8 mouse cellular contexts compared by ENCODE assay signal in the genomic region with DNA sequence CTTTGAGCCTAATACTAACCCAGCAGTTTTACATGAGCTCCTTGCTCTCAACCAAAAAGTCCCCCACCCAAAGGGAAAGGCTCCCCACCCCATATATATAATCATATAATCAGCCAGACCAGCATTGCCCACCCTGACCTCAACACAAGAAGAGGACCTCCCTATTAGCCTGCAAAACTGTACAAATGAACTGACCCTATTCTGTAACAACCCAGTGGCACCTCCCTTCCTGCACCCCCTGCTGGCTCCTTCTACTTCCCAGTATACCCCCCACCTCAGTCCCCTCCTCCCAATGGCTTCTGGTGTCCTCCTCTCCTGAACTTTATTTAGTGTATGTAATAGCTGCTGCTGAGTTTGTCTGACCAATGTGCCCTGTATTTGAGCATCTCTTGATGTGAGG. TPM values are rescaled to one million over a fixed set of nuclear protein-coding genes. Genes with fewer than 3 reads are reported as not detected.
DNase-seq lines count a peak whose midpoint lies in the region; ATAC-seq and TF ChIP-seq lines count a peak whose summit lies in the region.

No protein-coding gene starts in this region.

- H3K4me3 ChIP-seq in heart, embryonic 15.5 days, result peak overlapping the region; percentile 60
- H3K4me3 ChIP-seq in MEL (ENCODE audit: control insufficient read depth in 1 of 2, insufficient read depth in 1 of 2, low read depth in 2 of 2, low read length in 2 of 2), result peak overlapping the region; percentile 70 to 78
- H3K4me3 ChIP-seq in hindbrain, embryonic 10.5 days, result peak overlapping the region; percentile 66
- H3K4me3 ChIP-seq in midbrain, embryonic 10.5 days, result peak overlapping the region; percentile 61

- no peaks in the 10 kb centered on the region for H3K27me3 ChIP-seq in heart, embryonic 15.5 days
- no peaks in the 10 kb centered on the region for H3K27me3 ChIP-seq in MEL (ENCODE audit: control insufficient read depth in 1 of 2, insufficient read depth in 2 of 2, low read length in 2 of 2)
- H3K27me3 ChIP-seq in hindbrain, embryonic 10.5 days (ENCODE audit: insufficient read depth, poor library complexity, severe bottlenecking), result no peaks in the 10 kb centered on the region
- no peaks in the 10 kb centered on the region for H3K27me3 ChIP-seq in midbrain, embryonic 10.5 days (ENCODE audit: low read depth, poor library complexity, severe bottlenecking)

- ATAC-seq in heart, embryonic 15.5 days (replicated peaks; ENCODE audit: insufficient number of reproducible peaks, insufficient read depth, low FRiP score, low read depth), result no peak

- no peaks in the 10 kb centered on the region for H3K9me3 ChIP-seq in heart, embryonic 15.5 days (replicated peaks)
- no peaks in the 10 kb centered on the region for H3K9me3 ChIP-seq in MEL (replicated peaks; ENCODE audit: insufficient read depth, low read length)
- no peaks in the 10 kb centered on the region for H3K9me3 ChIP-seq in hindbrain, embryonic 10.5 days
- H3K9me3 ChIP-seq in midbrain, embryonic 10.5 days (replicated peaks), result no peaks in the 10 kb centered on the region

- no peak for TF ChIP-seq CTCF in MEL (IDR thresholded peaks at IDR 0.05 in 2 of 3, conservative IDR thresholded peaks at IDR 0.05 in 1 of 3; ENCODE audit: control insufficient read depth in 1 of 3, insufficient read depth in 1 of 3, low read depth in 2 of 3, low read length in 3 of 3, poor library complexity in 1 of 3, severe bottlenecking in 1 of 3)

- no peak for TF ChIP-seq POLR2A in MEL (IDR thresholded peaks at IDR 0.05; ENCODE audit: control insufficient read depth in 1 of 2, insufficient read depth in 1 of 2, low read depth in 1 of 2, low read length in 2 of 2, poor library complexity in 1 of 2)

- peaks cover 4% of the 10 kb centered on the region; the same call in 1 of the 2 replicates for H3K36me3 ChIP-seq in heart, embryonic 15.5 days
- H3K36me3 ChIP-seq in MEL (ENCODE audit: control insufficient read depth in 1 of 2, insufficient read depth in 2 of 2, low read length in 2 of 2), result peaks cover 0 to 5% of the 10 kb centered on the region in 2 experiments; a peak in 2 of 4 replicates
- H3K36me3 ChIP-seq in hindbrain, embryonic 10.5 days, result peaks cover 20% of the 10 kb centered on the region
- H3K36me3 ChIP-seq in midbrain, embryonic 10.5 days, result peaks cover 20% of the 10 kb centered on the region

- H3K4me1 ChIP-seq in heart, embryonic 15.5 days (replicated peaks), result peaks cover 19% of the 10 kb centered on the region
- peaks cover 0 to 10% of the 10 kb centered on the region in 2 experiments; a peak in 2 of 4 replicates for H3K4me1 ChIP-seq in MEL (ENCODE audit: control insufficient read depth in 1 of 2, insufficient read depth in 2 of 2, low read length in 2 of 2)
- H3K4me1 ChIP-seq in hindbrain, embryonic 10.5 days (replicated peaks), result peaks cover 21% of the 10 kb centered on the region
- peaks cover 24% of the 10 kb centered on the region for H3K4me1 ChIP-seq in midbrain, embryonic 10.5 days

- peak overlapping the region; percentile 77 for H3K4me2 ChIP-seq in heart, embryonic 15.5 days

- no peak overlapping the region for H3K9ac ChIP-seq in heart, embryonic 15.5 days
- peak overlapping the region; percentile 71 for H3K9ac ChIP-seq in MEL (ENCODE audit: control insufficient read depth, low read depth, low read length, poor library complexity, severe bottlenecking)

- TF ChIP-seq RAD21 in MEL (IDR thresholded peaks at IDR 0.05; ENCODE audit: low read depth, low read length), result no peak

- no peak for TF ChIP-seq EP300 in MEL (IDR thresholded peaks at IDR 0.05; ENCODE audit: low read depth in 1 of 2, low read length in 2 of 2)

- H3K79me2 ChIP-seq in MEL (ENCODE audit: control insufficient read depth, insufficient read depth, low read length, poor library complexity), result peaks cover 3% of the 10 kb centered on the region; the same call in 1 of the 2 replicates

- no peak for DNase-seq in heart, adult 18-20 months
- peak; percentile 51 for DNase-seq in MEL (ENCODE audit: low read depth, low spot score)
- DNase-seq in hindbrain, embryonic 10.5 days (ENCODE audit: low spot score), result no peak
- no peak for DNase-seq in midbrain, embryonic 10.5 days (ENCODE audit: low spot score)
- no peak for DNase-seq in ovary, postnatal 14 days (ENCODE audit: low spot score)
- DNase-seq in urinary bladder, adult 2 months (ENCODE audit: low spot score), result no peak
- no peak for DNase-seq in gastrocnemius, postnatal 25 days

- no peak overlapping the region for H3K27ac ChIP-seq in heart, embryonic 15.5 days
- H3K27ac ChIP-seq in MEL (ENCODE audit: control insufficient read depth, low read depth, low read length), result peak overlapping the region; percentile 72
- peak overlapping the region; percentile 80; the same call in 1 of the 2 replicates for H3K27ac ChIP-seq in hindbrain, embryonic 10.5 days
- H3K27ac ChIP-seq in midbrain, embryonic 10.5 days (replicated peaks), result peak overlapping the region; percentile 73; the same call in 1 of the 2 replicates

TF ChIP-seq in MEL, 35 proteins besides CTCF, POLR2A, EP300 and RAD21:
- no peak for TF ChIP-seq GATA1 (IDR thresholded peaks at IDR 0.05; ENCODE audit: low read depth, low read length)
- TF ChIP-seq ZNF384 (IDR thresholded peaks at IDR 0.05; ENCODE audit: low read depth, low read length), result no peak
- TF ChIP-seq MYB (IDR thresholded peaks at IDR 0.05; ENCODE audit: low read depth, low read length), result no peak
- TF ChIP-seq KAT2A (conservative IDR thresholded peaks at IDR 0.05; ENCODE audit: low read depth, low read length), result no peak
- TF ChIP-seq NRF1 (IDR thresholded peaks at IDR 0.05; ENCODE audit: insufficient read depth, low read depth, low read length, poor library complexity, severe bottlenecking), result no peak
- TF ChIP-seq MAZ (IDR thresholded peaks at IDR 0.05; ENCODE audit: low read depth, low read length), result peak; percentile 64; the same call in 1 of the 2 replicates

RNA-seq across cellular contexts. Expression of a gene that starts 12.6 kb away (rescaled TPM):
- polyA plus RNA-seq in heart, embryonic 15.5 days (2015; fragmentation: Nextera tagmentation; extraction: Ambion mirVana), result 10.9 and 14.4 TPM in 2 replicates
- 1 to 10 TPM; 6.2 to 7.3 TPM for total RNA-seq in heart, adult 18-20 months (2021)
- 3.4 and 3.8 TPM in 2 replicates for total RNA-seq in MEL (2012; rRNA removed)
- 1 to 10 TPM in 1 of 2 experiments, not detected in 1; 3.0 TPM for polyA plus RNA-seq in MEL (2012; ENCODE audit: insufficient read depth in 1 of 2, insufficient read length in 2 of 2, low read depth in 1 of 2, low replicate concordance in 2 of 2, missing spikeins in 1 of 2)
- polyA plus RNA-seq in hindbrain, embryonic 10.5 days (2016; fragmentation: Nextera tagmentation; extraction: Ambion mirVana), result 25.3 and 27.5 TPM in 2 replicates
- 27.5 and 28.7 TPM in 2 replicates for polyA plus RNA-seq in midbrain, embryonic 10.5 days (2016; fragmentation: Nextera tagmentation; extraction: Ambion mirVana)
- polyA plus RNA-seq in urinary bladder, adult 2 months (2012; rRNA removed), result 7.6 and 7.8 TPM in 2 replicates
- total RNA-seq in gastrocnemius, postnatal 25 days (2021), result 1 to 10 TPM; 1.9 to 2.4 TPM

RNA-seq across cellular contexts. Expression of a gene that starts 47.9 kb away (rescaled TPM):
- 6.7 and 8.3 TPM in 2 replicates for polyA plus RNA-seq in heart, embryonic 15.5 days (2015; fragmentation: Nextera tagmentation; extraction: Ambion mirVana)
- 1 to 10 TPM; 2.2 to 3.1 TPM for total RNA-seq in heart, adult 18-20 months (2021)
- total RNA-seq in MEL (2012; rRNA removed), result 0.08 and 0.16 TPM in 2 replicates
- under 1 TPM in 1 of 2 experiments, not detected in 1; 0.38 TPM for polyA plus RNA-seq in MEL (2012; ENCODE audit: insufficient read depth in 1 of 2, insufficient read length in 2 of 2, low read depth in 1 of 2, low replicate concordance in 2 of 2, missing spikeins in 1 of 2)
- 22.5 and 23.4 TPM in 2 replicates for polyA plus RNA-seq in hindbrain, embryonic 10.5 days (2016; fragmentation: Nextera tagmentation; extraction: Ambion mirVana)
- polyA plus RNA-seq in midbrain, embryonic 10.5 days (2016; fragmentation: Nextera tagmentation; extraction: Ambion mirVana), result 19.8 and 25.7 TPM in 2 replicates
- polyA plus RNA-seq in urinary bladder, adult 2 months (2012; rRNA removed), result 9.2 and 11.9 TPM in 2 replicates
- total RNA-seq in gastrocnemius, postnatal 25 days (2021), result 1 to 10 TPM; 2.0 to 2.1 TPM

RNA-seq across cellular contexts. Expression of a gene that starts 49.2 kb away (rescaled TPM):
- polyA plus RNA-seq in heart, embryonic 15.5 days (2015; fragmentation: Nextera tagmentation; extraction: Ambion mirVana), result 0.06 TPM in 1 of 2 replicates, not detected in the other
- not detected for total RNA-seq in heart, adult 18-20 months (2021)
- not detected in 2 replicates for total RNA-seq in MEL (2012; rRNA removed)
- polyA plus RNA-seq in MEL (2012; ENCODE audit: insufficient read depth in 1 of 2, insufficient read length in 2 of 2, low read depth in 1 of 2, low replicate concordance in 2 of 2, missing spikeins in 1 of 2), result under 1 TPM in 1 of 2 experiments, not detected in 1; 0.08 TPM
- polyA plus RNA-seq in hindbrain, embryonic 10.5 days (2016; fragmentation: Nextera tagmentation; extraction: Ambion mirVana), result 0.92 and 0.94 TPM in 2 replicates
- 0.12 and 0.19 TPM in 2 replicates for polyA plus RNA-seq in midbrain, embryonic 10.5 days (2016; fragmentation: Nextera tagmentation; extraction: Ambion mirVana)
- polyA plus RNA-seq in urinary bladder, adult 2 months (2012; rRNA removed), result 0.04 TPM in 2 replicates
- total RNA-seq in gastrocnemius, postnatal 25 days (2021), result not detected
